Mouse (Mus musculus) cortical plate, adult 2 months (tissue): Measurements from ENCODE around the gene Leng8.

Experiments
- CTCF ChIP-seq: fragments of 200-500 bp; IDR thresholded peaks from 2 replicates; pipeline ENCODE4 v1.5.1; 2011; ENCODE audit warnings: mild to moderate bottlenecking, control low read depth, low read length; ENCODE audit not compliant: insufficient read depth; ENCODE audit errors: extremely low read depth
- POLR2A ChIP-seq: fragments of 200-500 bp; IDR thresholded peaks from 2 replicates; pipeline ENCODE4 v1.6.1; 2011; ENCODE audit warnings: mild to moderate bottlenecking, low read length, control low read depth; ENCODE audit not compliant: insufficient read depth; ENCODE audit errors: extremely low read depth

DNA sequence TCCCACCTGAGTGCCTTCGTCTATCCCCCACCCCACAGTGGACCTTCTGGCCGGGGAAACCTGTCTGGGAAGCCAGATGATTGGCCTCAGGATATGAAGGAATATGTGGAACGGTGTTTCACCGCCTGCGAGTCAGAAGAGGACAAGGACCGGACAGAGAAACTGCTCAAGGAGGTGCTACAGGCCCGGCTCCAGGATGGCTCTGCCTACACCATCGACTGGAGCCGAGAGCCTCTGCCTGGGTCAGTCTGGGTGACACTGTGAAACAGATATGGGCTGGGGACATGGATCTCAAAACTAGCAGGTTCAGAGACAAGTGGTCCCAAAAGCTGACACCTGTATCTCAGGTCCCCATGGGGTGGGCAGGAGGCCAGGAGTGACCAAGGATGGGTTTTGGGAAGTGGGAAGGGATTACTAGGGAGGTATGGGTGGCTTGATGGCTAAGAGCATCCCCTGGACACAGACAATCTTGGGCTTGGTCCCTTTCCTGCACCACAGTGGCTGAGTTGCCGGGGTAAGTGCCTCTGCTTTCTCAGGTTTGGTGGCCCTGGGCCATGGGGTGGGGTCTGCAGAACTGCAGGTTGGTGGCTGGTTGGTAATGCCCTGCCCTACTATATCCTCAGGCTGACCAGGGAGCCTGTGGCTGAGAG is 6.1 kb downstream of the Leng8 start:
- TF ChIP-seq CTCF, result no peak
- no peak for TF ChIP-seq POLR2A
